Mouse (Mus musculus) forebrain, embryonic 11.5 days (tissue): Measurements from ENCODE around the gene Zfp280b. TPM values are rescaled to one million over a fixed set of nuclear protein-coding genes. Genes with fewer than 3 reads are reported as not detected.

Source experiments
- ATAC-seq: fragments of 200-750 bp; cut with Nextera tagmentation; replicated peaks from 2 replicates; pipeline ENCODE4 v1.8.0; 2017; ENCODE audit warnings: moderate TSS enrichment; ENCODE audit not compliant: low FRiP score
- DNase-seq: peaks from one replicate; pipeline ENCODE4 v3.0.0-alpha.2; 2017; ENCODE audit warnings: low spot score
- H3K27ac ChIP-seq: fragments of 300-500 bp; sonication (generic); 2 replicates; pipeline ENCODE4 v1.5.1; 2014; ENCODE audit warnings: low read depth, low read length
- H3K27me3 ChIP-seq: fragments of 300-500 bp; sonication (generic); 2 replicates; pipeline ENCODE4 v1.6.1; 2014; ENCODE audit warnings: mild to moderate bottlenecking, low read length, mixed read lengths; ENCODE audit not compliant: control insufficient read depth, insufficient read depth
- H3K36me3 ChIP-seq: fragments of 300-500 bp; sonication (generic); 2 replicates; pipeline ENCODE4 v1.6.1; 2014; ENCODE audit warnings: mild to moderate bottlenecking, low read length, moderate library complexity, mixed read lengths; ENCODE audit not compliant: control insufficient read depth, insufficient read depth
- H3K4me1 ChIP-seq: fragments of 300-500 bp; sonication (generic); replicated peaks from 2 replicates; pipeline ENCODE4 v1.6.1; 2014; ENCODE audit warnings: low read length, mixed read lengths; ENCODE audit not compliant: control insufficient read depth, insufficient read depth
- H3K4me2 ChIP-seq: fragments of 300-500 bp; sonication (generic); 2 replicates; pipeline ENCODE4 v1.6.1; 2014; ENCODE audit warnings: low read depth, mild to moderate bottlenecking, low read length, moderate library complexity, mixed read lengths; ENCODE audit not compliant: severe bottlenecking
- H3K4me3 ChIP-seq: fragments of 300-500 bp; sonication (generic); 2 replicates; pipeline ENCODE4 v1.5.1; 2014; ENCODE audit warnings: low read depth, low read length
- H3K9ac ChIP-seq: fragments of 300-500 bp; sonication (generic); 2 replicates; pipeline ENCODE4 v1.6.1; 2014; ENCODE audit warnings: low read length
- H3K9me3 ChIP-seq: fragments of 300-500 bp; sonication (generic); 2 replicates; pipeline ENCODE4 v1.6.1; 2016; ENCODE audit warnings: low read length, mixed read lengths; ENCODE audit not compliant: control insufficient read depth
- WGBS: fragments of 180-500 bp; shearing (Covaris S2); extraction: QIAGEN DNeasy Blood & Tissue Kit; methylation state at CpG from one replicate; pipeline ENCODE4 v1.1.7; 2014; 5-methylcytosine and 5-hydroxymethylcytosine counted together
- polyA plus RNA-seq: library from polyadenylated mRNA; unstranded; fragments of >200 nt; fragmentation: Nextera tagmentation; extraction: Ambion mirVana; gene quantifications from 2 replicates; pipeline ENCODE4 v1.2.1, GENCODE M21; 2014

The Zfp280b gene
- polyA plus RNA-seq, 1 experiment from 2014 or later = 33.9 TPM

DNA sequence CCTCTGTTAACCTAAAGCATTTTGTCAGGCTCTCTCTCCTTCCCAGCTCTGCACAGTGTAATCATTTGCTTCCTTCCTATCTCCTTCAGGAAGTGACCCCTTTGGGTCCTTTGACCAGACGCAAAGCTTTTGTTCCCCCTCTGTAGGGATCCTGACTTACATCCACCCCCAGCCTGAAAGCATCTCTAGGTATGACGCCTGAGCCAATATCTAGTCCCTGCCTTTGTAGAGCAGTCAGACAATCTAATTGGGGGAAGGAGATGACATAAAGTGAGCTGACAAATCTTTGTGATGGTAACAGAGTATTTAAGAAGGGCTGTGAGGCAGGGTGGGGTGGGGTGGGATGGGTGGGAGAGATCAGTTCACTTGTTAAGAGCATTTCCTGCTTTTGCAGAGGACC, 29.8 kb upstream of the Zfp280b start:
- Histone ChIP-seq H3K27ac (no peak overlapping the region), H3K4me3 (no peak overlapping the region), H3K36me3 (no peaks in the 10 kb centered on the region), H3K9ac (no peak overlapping the region), H3K4me1 (no peaks in the 10 kb centered on the region), H3K27me3 (no peaks in the 10 kb centered on the region), H3K4me2 (no peak overlapping the region), H3K9me3 (no peaks in the 10 kb centered on the region)
- no peak for DNase-seq
- ATAC-seq = no peak
- WGBS = 19% methylated on average over 2 of the region's 2 CpGs

DNA sequence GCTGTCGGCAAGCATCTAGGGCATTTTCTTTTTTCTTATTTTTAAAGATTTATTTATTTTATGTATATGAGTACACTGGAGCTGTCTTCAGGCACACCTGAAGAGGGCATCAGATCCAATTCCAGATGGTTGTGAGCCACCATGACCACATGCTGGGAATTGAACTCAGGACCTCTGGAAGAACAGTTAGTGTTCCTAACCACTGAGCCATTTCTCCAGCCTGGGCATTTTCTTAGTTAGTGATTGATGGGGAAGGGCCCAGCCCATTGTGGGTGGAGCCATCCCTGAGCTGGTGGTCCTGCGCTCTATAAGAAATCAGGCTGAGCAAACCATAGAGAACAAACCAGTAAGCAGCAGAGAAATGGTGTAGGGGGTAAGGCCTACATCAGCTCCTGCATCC, 29.2 kb upstream of the Zfp280b start:
- 91% methylated on average over 2 of the region's 2 CpGs for WGBS

DNA sequence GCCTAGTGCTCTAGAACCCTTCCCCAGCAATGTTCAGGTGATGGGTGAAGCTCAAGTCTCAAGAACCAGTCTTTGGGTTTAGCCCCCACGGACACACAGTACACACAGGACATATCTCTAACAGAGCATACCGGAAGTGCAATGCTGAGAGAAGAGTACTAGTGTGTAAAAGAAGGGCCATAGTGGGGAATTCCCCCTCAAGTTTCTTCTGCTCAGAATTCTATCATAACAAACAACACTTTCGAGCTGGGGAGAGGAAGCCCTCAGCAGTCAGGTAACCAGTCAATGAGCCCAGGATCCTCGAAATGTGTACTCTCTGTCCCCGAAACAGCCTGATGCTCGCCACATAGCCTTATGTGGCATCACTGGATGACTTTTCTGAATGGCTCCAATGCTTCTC, 26.1 kb upstream of the Zfp280b start:
- no peak overlapping the region for H3K4me3 ChIP-seq
- ATAC-seq (no peak), DNase-seq (no peak)
- H3K27me3 ChIP-seq = no peaks in the 10 kb centered on the region
- no peak overlapping the region for H3K27ac ChIP-seq
- no peak overlapping the region for H3K9ac ChIP-seq
- H3K36me3 ChIP-seq = no peaks in the 10 kb centered on the region
- no peak overlapping the region for H3K4me2 ChIP-seq
- WGBS = 85% methylated on average over 6 of the region's 6 CpGs
- H3K9me3 ChIP-seq = no peaks in the 10 kb centered on the region
- no peaks in the 10 kb centered on the region for H3K4me1 ChIP-seq

More for the DNA sequence above, 29.2 kb upstream of the Zfp280b start:
- H3K9me3 ChIP-seq = no peaks in the 10 kb centered on the region
- no peak overlapping the region for H3K4me2 ChIP-seq
- no peak overlapping the region for H3K27ac ChIP-seq
- ATAC-seq (no peak), DNase-seq (no peak)
- H3K9ac ChIP-seq = no peak overlapping the region
- no peaks in the 10 kb centered on the region for H3K36me3 ChIP-seq
- no peaks in the 10 kb centered on the region for H3K4me1 ChIP-seq
- no peak overlapping the region for H3K4me3 ChIP-seq
- no peaks in the 10 kb centered on the region for H3K27me3 ChIP-seq

DNA sequence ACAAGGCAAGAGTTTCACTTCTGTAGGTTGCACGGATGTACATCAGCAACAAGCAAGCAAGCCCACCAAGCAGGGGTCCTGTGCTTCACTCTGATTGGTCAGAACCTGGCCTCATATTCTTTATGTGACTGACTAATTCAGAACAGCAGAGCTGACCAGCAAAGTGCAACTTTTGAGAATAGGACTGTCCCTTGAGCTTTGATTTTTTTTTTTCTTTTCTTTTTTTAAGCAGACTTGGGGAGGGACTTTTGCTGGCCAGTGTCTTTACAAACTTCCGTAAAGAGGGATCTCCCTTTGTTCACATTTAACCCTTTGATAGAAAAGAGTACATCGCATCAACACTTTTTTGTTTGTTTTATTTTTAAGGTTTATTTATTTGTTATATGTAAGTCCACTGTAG, 22.6 kb upstream of the Zfp280b start:
- no peaks in the 10 kb centered on the region for H3K4me1 ChIP-seq
- H3K9ac ChIP-seq = no peak overlapping the region
- H3K4me2 ChIP-seq = no peak overlapping the region
- DNase-seq (no peak), ATAC-seq (no peak)
- no peaks in the 10 kb centered on the region for H3K9me3 ChIP-seq
- no peaks in the 10 kb centered on the region for H3K27me3 ChIP-seq
- H3K4me3 ChIP-seq = no peak overlapping the region
- no peaks in the 10 kb centered on the region for H3K36me3 ChIP-seq
- no peak overlapping the region for H3K27ac ChIP-seq
- 86% methylated on average over 3 of the region's 3 CpGs for WGBS

DNA sequence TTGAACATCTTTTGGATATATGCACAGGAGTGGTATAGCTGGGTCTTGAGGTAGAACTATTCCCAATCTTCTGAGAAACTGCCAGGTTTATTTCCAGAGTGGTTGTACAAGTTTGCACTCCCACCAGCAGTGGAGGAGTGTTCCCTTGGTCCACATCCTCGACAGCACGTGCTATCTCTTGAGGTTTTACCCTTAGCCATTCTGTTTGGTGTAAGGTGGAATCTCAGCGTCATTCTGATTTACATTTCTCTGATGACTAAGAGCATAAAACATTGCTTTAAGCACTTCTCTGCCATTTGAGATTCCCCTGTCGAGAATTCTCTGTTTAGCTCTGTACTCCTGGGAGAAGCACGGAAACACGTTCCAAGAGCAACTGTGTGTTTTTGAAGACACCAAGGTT, 19.5 kb upstream of the Zfp280b start:
- no peak overlapping the region for H3K27ac ChIP-seq
- WGBS = 85% methylated on average over 6 of the region's 6 CpGs
- H3K4me3 ChIP-seq = no peak overlapping the region
- no peaks in the 10 kb centered on the region for H3K9me3 ChIP-seq
- ATAC-seq (no peak), DNase-seq (no peak)
- no peak overlapping the region for H3K9ac ChIP-seq
- no peaks in the 10 kb centered on the region for H3K36me3 ChIP-seq
- no peaks in the 10 kb centered on the region for H3K27me3 ChIP-seq
- H3K4me1 ChIP-seq = no peaks in the 10 kb centered on the region
- no peak overlapping the region for H3K4me2 ChIP-seq

DNA sequence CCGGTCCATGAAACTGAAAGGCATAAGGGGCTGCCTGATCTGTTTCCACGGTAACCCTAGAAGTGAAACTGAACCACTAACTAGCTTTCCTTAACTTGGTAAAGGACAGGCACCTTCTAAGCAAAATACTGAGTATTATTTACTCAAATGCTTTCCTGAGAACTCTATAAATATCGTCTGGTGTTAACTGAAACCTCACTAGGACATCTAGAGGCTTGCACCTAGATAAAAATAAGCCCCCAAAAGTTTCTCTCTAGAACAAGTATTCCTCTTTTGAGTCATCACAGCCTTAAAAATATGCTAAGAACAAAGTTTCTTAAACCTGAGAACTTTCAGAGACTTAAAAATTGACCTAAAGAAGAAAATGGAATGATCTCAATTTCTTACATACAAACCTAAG, 15.6 kb upstream of the Zfp280b start:
- no peak for ATAC-seq
- Histone ChIP-seq H3K27me3 (no peaks in the 10 kb centered on the region), H3K27ac (no peak overlapping the region), H3K36me3 (no peaks in the 10 kb centered on the region), H3K4me3 (no peak overlapping the region), H3K9ac (no peak overlapping the region), H3K4me2 (no peak overlapping the region), H3K4me1 (no peaks in the 10 kb centered on the region), H3K9me3 (no peaks in the 10 kb centered on the region)
- no peak for DNase-seq
- WGBS = 91% methylated on average over 3 of the region's 3 CpGs

DNA sequence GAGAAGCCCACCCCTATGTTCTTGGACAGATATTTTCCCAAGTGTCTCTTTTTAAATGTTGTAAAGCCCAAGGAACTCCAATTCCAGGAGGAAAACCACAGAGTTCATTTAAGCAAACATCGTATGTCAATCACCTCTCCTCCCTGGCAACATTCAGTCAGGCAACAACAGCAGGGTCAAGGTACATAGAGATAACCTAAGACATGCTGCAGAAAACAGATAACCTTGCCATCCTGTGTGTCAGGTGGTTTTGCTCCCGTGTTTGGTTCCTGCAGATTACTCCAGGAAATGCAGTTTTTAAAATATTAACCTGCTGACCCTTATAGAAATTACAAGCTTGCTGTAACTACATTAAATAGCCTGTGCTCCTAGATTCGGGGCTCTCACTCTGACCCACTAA, 10.7 kb upstream of the Zfp280b start:
- Histone ChIP-seq H3K27me3 (no peaks in the 10 kb centered on the region), H3K4me1 (no peaks in the 10 kb centered on the region), H3K9me3 (no peaks in the 10 kb centered on the region), H3K9ac (no peak overlapping the region), H3K27ac (no peak overlapping the region), H3K36me3 (no peaks in the 10 kb centered on the region), H3K4me2 (no peak overlapping the region), H3K4me3 (no peak overlapping the region)
- DNase-seq (no peak), ATAC-seq (no peak)
- WGBS = 81% methylated on average over 3 of the region's 3 CpGs

DNA sequence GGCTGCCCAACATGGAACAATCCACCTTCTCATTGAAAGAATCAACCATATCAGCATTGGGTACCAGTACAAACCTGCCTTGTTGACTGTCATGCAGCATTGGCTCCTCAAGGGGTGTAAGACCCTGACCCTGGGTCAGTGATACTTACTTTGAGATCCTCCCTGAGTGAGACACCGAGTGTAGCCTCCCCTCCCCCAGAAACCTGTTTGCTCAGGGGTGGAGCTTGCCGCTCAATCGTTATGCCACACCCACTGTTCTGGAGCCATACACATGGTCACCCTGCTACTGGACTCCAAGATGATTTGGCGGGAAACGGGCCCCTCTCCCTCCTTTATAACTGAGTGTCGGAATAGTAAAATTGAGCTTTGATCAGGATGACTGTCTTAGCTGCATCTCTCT, 8.5 kb upstream of the Zfp280b start:
- ATAC-seq = no peak
- H3K36me3 ChIP-seq = no peaks in the 10 kb centered on the region
- no peak for DNase-seq
- H3K4me3 ChIP-seq = no peak overlapping the region
- H3K9me3 ChIP-seq = no peaks in the 10 kb centered on the region
- H3K27me3 ChIP-seq = no peaks in the 10 kb centered on the region
- no peak overlapping the region for H3K27ac ChIP-seq
- H3K4me2 ChIP-seq = no peak overlapping the region
- H3K4me1 ChIP-seq = no peaks in the 10 kb centered on the region
- no peak overlapping the region for H3K9ac ChIP-seq
- 93% methylated on average over 6 of the region's 6 CpGs for WGBS

DNA sequence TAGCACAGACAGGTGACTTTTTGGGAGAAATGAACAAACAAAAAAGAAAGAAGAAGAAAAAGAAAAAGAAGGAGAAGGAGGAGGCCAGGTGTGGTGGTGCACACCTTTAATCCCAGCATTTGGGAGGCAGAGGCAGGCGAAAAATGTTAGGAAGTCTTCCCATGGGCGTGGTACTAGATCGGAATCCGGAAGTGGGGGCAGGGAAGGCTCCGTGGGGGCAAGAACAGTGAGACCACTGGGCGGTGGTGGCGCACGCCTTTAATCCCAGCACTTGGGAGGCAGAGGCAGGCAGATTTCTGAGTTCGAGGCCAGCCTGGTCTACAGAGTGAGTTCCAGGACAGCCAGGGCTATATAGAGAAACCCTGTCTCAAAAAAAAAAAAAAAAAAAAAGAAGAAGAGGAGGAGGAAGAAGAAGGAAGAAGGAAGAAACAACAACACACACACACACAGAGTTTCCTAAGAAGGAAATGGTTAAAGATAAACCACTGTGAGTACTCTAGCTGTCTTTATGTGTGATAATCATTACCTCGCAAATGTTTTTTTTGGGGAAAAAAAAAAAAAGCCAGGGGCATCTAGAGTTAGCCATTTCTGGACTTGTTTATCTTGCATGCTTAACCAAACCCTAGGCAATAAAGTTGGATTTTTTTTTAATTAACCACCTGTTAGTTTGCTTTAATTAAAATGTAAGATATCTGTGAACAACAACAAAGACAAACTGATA, 6.8 kb upstream of the Zfp280b start:
- no peaks in the 10 kb centered on the region for H3K9me3 ChIP-seq

More for the DNA sequence above, 6.8 kb upstream of the Zfp280b start:
- ATAC-seq (no peak), DNase-seq (no peak)
- no peak overlapping the region for H3K9ac ChIP-seq
- no peak overlapping the region for H3K27ac ChIP-seq
- H3K27me3 ChIP-seq = no peaks in the 10 kb centered on the region
- no peaks in the 10 kb centered on the region for H3K4me1 ChIP-seq
- no peak overlapping the region for H3K4me3 ChIP-seq
- H3K4me2 ChIP-seq = no peak overlapping the region
- no peaks in the 10 kb centered on the region for H3K36me3 ChIP-seq
- 91% methylated on average over 10 of the region's 10 CpGs for WGBS
